Mouse (Mus musculus): Measurements from ENCODE around the gene Gm21992.
"Not testable (repeated sequence)": the region's sequence is repeated elsewhere in the genome, so short reads cannot be mapped to it uniquely, and the experiment has no call there.

Gm21992 gene

DNA sequence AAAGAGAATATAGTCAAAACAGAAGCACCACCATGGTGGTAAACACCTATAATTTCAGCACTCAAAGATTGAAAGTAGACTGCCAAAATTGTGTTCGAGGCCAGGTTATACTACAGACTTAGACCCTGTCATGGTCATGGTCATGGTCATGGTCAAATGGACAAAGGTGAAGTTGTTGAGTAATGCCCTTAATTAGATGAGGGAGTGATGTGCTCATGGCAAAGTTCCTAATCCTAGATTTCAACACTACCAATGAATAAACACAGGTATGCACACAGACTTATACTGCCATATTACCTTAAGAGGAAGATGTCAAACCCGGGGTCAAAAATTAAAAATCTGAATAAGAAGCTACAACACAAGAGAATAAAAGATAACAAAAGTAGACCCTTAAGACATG, 25.1 kb downstream of the Gm21992 start:
- Histone ChIP-seq H3K36me3 (ENCODE audit: insufficient read depth, low read length) (peaks cover 100% of the 10 kb centered on the region), H3K27me3 (ENCODE audit: insufficient read depth, low read length) (no peaks in the 10 kb centered on the region), H3K9me3 (ENCODE audit: low read length) (no peaks in the 10 kb centered on the region), H3K4me1 (replicated peaks; ENCODE audit: low read depth, low read length) (peaks cover 99% of the 10 kb centered on the region), H3K4me3 (replicated peaks; ENCODE audit: low read length) (no peak overlapping the region)
- TF ChIP-seq CTCF (conservative IDR thresholded peaks at IDR 0.05; ENCODE audit: low read length) (no peak), POU5F1 (IDR thresholded peaks at IDR 0.05; ENCODE audit: borderline replicate concordance, low read length) (no peak), NANOG (IDR thresholded peaks at IDR 0.05; ENCODE audit: borderline replicate concordance, low read length) (no peak)

DNA sequence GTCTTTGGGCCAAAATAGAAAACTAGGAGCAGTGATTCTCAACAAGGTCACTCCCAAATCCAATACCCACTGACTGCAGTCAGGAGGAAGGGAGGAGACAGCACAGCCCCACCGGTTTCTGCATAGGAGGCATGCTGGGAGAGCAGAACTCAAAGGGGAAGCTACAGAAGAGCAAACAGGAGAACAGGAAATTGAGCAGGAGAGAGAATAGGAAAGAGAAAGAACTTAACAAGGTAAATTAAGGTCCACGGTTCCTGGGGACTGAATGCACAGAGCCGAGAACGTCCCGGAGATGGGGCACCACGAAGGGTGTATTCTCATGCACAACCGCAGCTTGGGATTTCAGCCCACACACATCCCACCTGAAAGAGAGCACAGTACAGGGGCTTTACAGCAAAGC, 26.2 kb downstream of the Gm21992 start:
- Histone ChIP-seq H3K36me3 (ENCODE audit: insufficient read depth, low read length) (peaks cover 100% of the 10 kb centered on the region), H3K4me3 (replicated peaks; ENCODE audit: low read length) (peak overlapping the region; percentile 17), H3K27me3 (ENCODE audit: insufficient read depth, low read length) (no peaks in the 10 kb centered on the region), H3K4me1 (replicated peaks; ENCODE audit: low read depth, low read length) (peaks cover 98% of the 10 kb centered on the region), H3K9me3 (ENCODE audit: low read length) (no peaks in the 10 kb centered on the region)
- TF ChIP-seq NANOG (IDR thresholded peaks at IDR 0.05; ENCODE audit: borderline replicate concordance, low read length) (peak; percentile 26; the same call in 1 of the 2 replicates), CTCF (conservative IDR thresholded peaks at IDR 0.05; ENCODE audit: low read length) (no peak), POU5F1 (IDR thresholded peaks at IDR 0.05; ENCODE audit: borderline replicate concordance, low read length) (peak; percentile 70; the same call in 1 of the 2 replicates)

DNA sequence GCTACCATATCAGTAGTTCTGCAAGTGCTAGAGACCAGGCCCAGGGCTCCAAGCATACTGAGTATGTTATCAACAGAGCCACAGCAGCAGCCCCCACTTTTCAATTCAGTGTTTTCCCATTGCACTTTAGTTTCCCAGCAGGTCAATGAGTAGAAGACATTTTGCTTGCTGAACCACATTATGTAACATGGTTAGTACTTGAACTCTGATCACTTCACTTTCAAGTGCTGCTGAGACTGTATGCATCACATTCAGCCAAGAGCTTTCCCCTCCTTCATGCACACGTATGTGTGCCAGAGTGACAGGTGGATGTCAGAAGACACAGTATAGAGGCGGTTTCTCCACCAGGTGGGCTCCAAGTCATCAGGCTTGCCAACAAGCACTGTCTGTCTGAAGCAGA, 28.5 kb downstream of the Gm21992 start:
- Histone ChIP-seq H3K4me1 (replicated peaks; ENCODE audit: low read depth, low read length) (peaks cover 97% of the 10 kb centered on the region), H3K27me3 (ENCODE audit: insufficient read depth, low read length) (no peaks in the 10 kb centered on the region), H3K9me3 (ENCODE audit: low read length) (no peaks in the 10 kb centered on the region), H3K36me3 (ENCODE audit: insufficient read depth, low read length) (peaks cover 100% of the 10 kb centered on the region), H3K4me3 (replicated peaks; ENCODE audit: low read length) (no peak overlapping the region)
- no peak for TF ChIP-seq CTCF (conservative IDR thresholded peaks at IDR 0.05; ENCODE audit: low read length)
- TF ChIP-seq POU5F1 (IDR thresholded peaks at IDR 0.05; ENCODE audit: borderline replicate concordance, low read length), result no peak
- no peak for TF ChIP-seq NANOG (IDR thresholded peaks at IDR 0.05; ENCODE audit: borderline replicate concordance, low read length)

DNA sequence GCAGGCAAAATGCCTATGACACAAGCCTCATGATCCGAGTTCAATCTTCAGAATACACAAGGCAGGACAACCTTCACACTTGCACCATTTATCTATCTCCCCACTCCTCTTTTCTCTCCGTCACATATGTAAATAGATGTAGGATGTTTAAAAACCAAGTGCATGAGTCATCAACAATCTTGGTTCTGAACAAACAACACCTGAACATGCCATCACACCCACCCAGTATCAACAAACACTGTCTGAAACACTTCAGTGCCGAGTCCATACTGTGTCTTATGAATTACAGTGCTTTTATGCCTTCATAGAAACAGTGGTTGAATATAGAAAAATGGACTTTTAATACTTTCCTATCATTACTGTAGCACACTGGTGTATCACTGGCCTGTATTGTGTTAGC, 38.6 kb downstream of the Gm21992 start:
- Histone ChIP-seq H3K9me3 (ENCODE audit: low read length) (no peaks in the 10 kb centered on the region), H3K27me3 (ENCODE audit: insufficient read depth, low read length) (no peaks in the 10 kb centered on the region), H3K4me3 (replicated peaks; ENCODE audit: low read length) (no peak overlapping the region), H3K36me3 (ENCODE audit: insufficient read depth, low read length) (peaks cover 99% of the 10 kb centered on the region), H3K4me1 (replicated peaks; ENCODE audit: low read depth, low read length) (peaks cover 83% of the 10 kb centered on the region)
- no peak for TF ChIP-seq POU5F1 (IDR thresholded peaks at IDR 0.05; ENCODE audit: borderline replicate concordance, low read length)
- TF ChIP-seq CTCF (conservative IDR thresholded peaks at IDR 0.05; ENCODE audit: low read length), result no peak
- TF ChIP-seq NANOG (IDR thresholded peaks at IDR 0.05; ENCODE audit: borderline replicate concordance, low read length), result no peak

GRCm38 (mm10) chr19:4767507-4768148, 43.8 kb downstream of the Gm21992 start:
- no peaks in the 10 kb centered on the region for H3K27me3 ChIP-seq (ENCODE audit: insufficient read depth, low read length)
- TF ChIP-seq POU5F1 (IDR thresholded peaks at IDR 0.05; ENCODE audit: borderline replicate concordance, low read length), result no peak
- TF ChIP-seq CTCF (conservative IDR thresholded peaks at IDR 0.05; ENCODE audit: low read length), result no peak
- no peak for TF ChIP-seq NANOG (IDR thresholded peaks at IDR 0.05; ENCODE audit: borderline replicate concordance, low read length)
- peaks cover 99% of the 10 kb centered on the region for H3K36me3 ChIP-seq (ENCODE audit: insufficient read depth, low read length)
- H3K4me3 ChIP-seq (replicated peaks; ENCODE audit: low read length), result no peak overlapping the region
- peaks cover 84% of the 10 kb centered on the region for H3K4me1 ChIP-seq (replicated peaks; ENCODE audit: low read depth, low read length)
- no peaks in the 10 kb centered on the region for H3K9me3 ChIP-seq (ENCODE audit: low read length)

DNA sequence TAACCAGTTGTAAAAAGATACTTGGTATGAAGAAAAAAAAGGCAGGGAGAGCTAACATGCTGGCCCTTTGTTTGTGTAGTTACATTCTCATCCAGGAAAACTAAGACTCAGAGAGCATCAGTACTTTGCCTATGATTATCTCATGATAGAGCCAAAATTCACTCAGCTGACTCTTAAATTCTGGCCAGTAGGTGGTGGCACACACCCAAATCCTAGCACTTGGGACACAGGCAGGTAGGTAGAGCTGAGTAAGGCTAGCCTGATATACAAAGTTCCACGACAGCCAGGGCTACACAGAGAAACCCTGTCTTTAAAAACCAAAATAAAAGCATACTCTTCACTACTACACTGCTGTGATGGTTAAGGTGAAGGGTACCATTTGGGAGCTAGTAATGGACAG, 48.5 kb downstream of the Gm21992 start:
- Histone ChIP-seq H3K9me3 (ENCODE audit: low read length) (no peaks in the 10 kb centered on the region), H3K4me1 (replicated peaks; ENCODE audit: low read depth, low read length) (peaks cover 90% of the 10 kb centered on the region), H3K27me3 (ENCODE audit: insufficient read depth, low read length) (no peaks in the 10 kb centered on the region), H3K36me3 (ENCODE audit: insufficient read depth, low read length) (peaks cover 96% of the 10 kb centered on the region), H3K4me3 (replicated peaks; ENCODE audit: low read length) (no peak overlapping the region)
- TF ChIP-seq POU5F1 (IDR thresholded peaks at IDR 0.05; ENCODE audit: borderline replicate concordance, low read length) (no peak), CTCF (conservative IDR thresholded peaks at IDR 0.05; ENCODE audit: low read length) (no peak; the same call in 1 of the 2 replicates), NANOG (IDR thresholded peaks at IDR 0.05; ENCODE audit: borderline replicate concordance, low read length) (no peak)

GRCm38 (mm10) chr19:4760544-4760943, 50.9 kb downstream of the Gm21992 start:
- Histone ChIP-seq H3K4me1 (replicated peaks; ENCODE audit: low read depth, low read length) (peaks cover 86% of the 10 kb centered on the region), H3K36me3 (ENCODE audit: insufficient read depth, low read length) (peaks cover 79% of the 10 kb centered on the region)
- H3K27me3 ChIP-seq (ENCODE audit: insufficient read depth, low read length); H3K9me3 ChIP-seq (ENCODE audit: low read length); H3K4me3 ChIP-seq (replicated peaks; ENCODE audit: low read length): not testable (repeated sequence)

GRCm38 (mm10) chr19:4756921-4757320, 54.5 kb downstream of the Gm21992 start:
- TF ChIP-seq POU5F1 (IDR thresholded peaks at IDR 0.05; ENCODE audit: borderline replicate concordance, low read length), result no peak
- TF ChIP-seq NANOG (IDR thresholded peaks at IDR 0.05; ENCODE audit: borderline replicate concordance, low read length), result no peak
- no peak for TF ChIP-seq CTCF (conservative IDR thresholded peaks at IDR 0.05; ENCODE audit: low read length)
- Histone ChIP-seq H3K36me3 (ENCODE audit: insufficient read depth, low read length) (peaks cover 51% of the 10 kb centered on the region), H3K27me3 (ENCODE audit: insufficient read depth, low read length) (no peaks in the 10 kb centered on the region), H3K4me1 (replicated peaks; ENCODE audit: low read depth, low read length) (peaks cover 54% of the 10 kb centered on the region), H3K4me3 (replicated peaks; ENCODE audit: low read length) (peak overlapping the region; percentile 83), H3K9me3 (ENCODE audit: low read length) (no peaks in the 10 kb centered on the region)
